Mouse (Mus musculus) spleen, adult 2 months (tissue): Measurements from ENCODE around the gene 1700067K01Rik.
"Not testable (repeated sequence)": the region's sequence is repeated elsewhere in the genome, so short reads cannot be mapped to it uniquely, and the experiment has no call there.

Source experiments
- CTCF ChIP-seq: fragments of 200-500 bp; IDR thresholded peaks from 2 replicates; pipeline ENCODE4 v1.5.1; 2011; ENCODE audit warnings: mild to moderate bottlenecking, inconsistent platforms; ENCODE audit not compliant: insufficient read depth, insufficient read length, insufficient replicate concordance; ENCODE audit errors: extremely low read depth
- POLR2A ChIP-seq: fragments of 200-500 bp; IDR thresholded peaks from 2 replicates; pipeline ENCODE4 v1.6.1; 2011; ENCODE audit warnings: low read depth, low read length, inconsistent platforms

- not testable (repeated sequence) for TF ChIP-seq POLR2A, CTCF
These were observed 18.1 kb upstream of the 1700067K01Rik start for GRCm38 (mm10) chr8:83983222-83983621.
